21 mouse cellular contexts compared by ENCODE assay signal in genomic region chr1:118718055-118718454, GRCm38 (mm10).
"Had no signal": no experiment of that assay in that cellular context is flagged by ENCODE, and none has a peak within 500 bp of the region (broad histone marks: within the 10 kb centered on the region; RNA-seq: fewer than 3 reads in every experiment).

No protein-coding gene starts in this region.

- DNase-seq: kidney, adult 18-20 months; kidney, postnatal 4 days; left cerebral cortex, postnatal 4 days; liver, postnatal 0 days; lung, postnatal 14 days; lung, postnatal 4 days; retina, postnatal 1 day; right cerebral cortex, postnatal 25 days; spleen, adult 18-20 months; thymus, postnatal 25 days had no signal

- H3K27ac ChIP-seq: intestine, embryonic 15.5 days; limb, embryonic 12.5 days; limb, embryonic 15.5 days; liver, embryonic 14.5 days; midbrain, embryonic 10.5 days; midbrain, embryonic 13.5 days; neural tube, embryonic 13.5 days; stomach, embryonic 15.5 days had no signal

- ATAC-seq: intestine, embryonic 15.5 days; liver, postnatal 0 days; midbrain, embryonic 13.5 days; midbrain, embryonic 16.5 days had no signal

- H3K4me2 ChIP-seq: intestine, embryonic 15.5 days; limb, embryonic 12.5 days; limb, embryonic 15.5 days; liver, embryonic 11.5 days; midbrain, embryonic 13.5 days; neural tube, embryonic 13.5 days; stomach, embryonic 15.5 days had no signal

- H3K4me1 ChIP-seq: intestine, embryonic 15.5 days; midbrain, embryonic 10.5 days; midbrain, embryonic 13.5 days; neural tube, embryonic 13.5 days; stomach, embryonic 15.5 days had no signal

- H3K27me3 ChIP-seq: intestine, embryonic 15.5 days; limb, embryonic 12.5 days; limb, embryonic 15.5 days; midbrain, embryonic 13.5 days; neural tube, embryonic 13.5 days; stomach, embryonic 15.5 days had no signal

- H3K4me3 ChIP-seq: intestine, embryonic 15.5 days; limb, embryonic 12.5 days; limb, embryonic 15.5 days; midbrain, embryonic 10.5 days; midbrain, embryonic 13.5 days; myocyte; neural tube, embryonic 13.5 days; stomach, embryonic 15.5 days had no signal

- H3K36me3 ChIP-seq: intestine, embryonic 15.5 days; limb, embryonic 12.5 days; limb, embryonic 15.5 days; midbrain, embryonic 10.5 days; midbrain, embryonic 13.5 days; neural tube, embryonic 13.5 days; stomach, embryonic 15.5 days had no signal

- H3K9ac ChIP-seq: intestine, embryonic 15.5 days; limb, embryonic 12.5 days; limb, embryonic 15.5 days; liver, embryonic 14.5 days; liver, postnatal 0 days; midbrain, embryonic 13.5 days; neural tube, embryonic 13.5 days; stomach, embryonic 15.5 days had no signal

- H3K9me3 ChIP-seq: intestine, embryonic 15.5 days; limb, embryonic 15.5 days; midbrain, embryonic 10.5 days; stomach, embryonic 15.5 days had no signal
